Mouse (Mus musculus): ENCODE results near the gene Leap2. TPM values are rescaled to one million over a fixed set of nuclear protein-coding genes. Genes with fewer than 3 reads are reported as not detected.
"Not testable (repeated sequence)": the region's sequence is repeated elsewhere in the genome, so short reads cannot be mapped to it uniquely, and the experiment has no call there.

Gene Leap2
- total RNA-seq, 1 experiment from 2014 or later, result not detected

DNA sequence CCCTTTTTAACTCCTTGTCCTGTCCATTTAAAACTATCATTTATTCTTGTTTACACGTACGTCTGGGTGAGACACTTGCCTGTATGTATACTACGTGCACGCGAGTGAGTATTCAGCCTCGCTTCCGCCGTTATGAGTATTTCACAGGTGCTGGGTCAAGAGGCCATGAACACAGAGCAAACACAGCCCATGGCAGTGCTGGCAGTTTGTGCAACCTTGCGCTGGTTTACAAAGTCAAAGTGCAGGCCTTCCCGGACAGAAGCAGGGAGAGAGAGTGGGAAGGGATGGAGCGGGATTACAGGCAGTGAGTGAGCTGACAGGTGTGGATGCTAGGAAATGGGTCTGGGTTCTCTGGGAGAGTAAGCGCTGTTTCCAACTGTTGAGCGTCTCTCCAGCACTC, 23.2 kb upstream of the Leap2 start:
- no peak for ATAC-seq (replicated peaks; ENCODE audit: insufficient number of reproducible peaks, low FRiP score, low TSS enrichment, poor library complexity, severe bottlenecking)

DNA sequence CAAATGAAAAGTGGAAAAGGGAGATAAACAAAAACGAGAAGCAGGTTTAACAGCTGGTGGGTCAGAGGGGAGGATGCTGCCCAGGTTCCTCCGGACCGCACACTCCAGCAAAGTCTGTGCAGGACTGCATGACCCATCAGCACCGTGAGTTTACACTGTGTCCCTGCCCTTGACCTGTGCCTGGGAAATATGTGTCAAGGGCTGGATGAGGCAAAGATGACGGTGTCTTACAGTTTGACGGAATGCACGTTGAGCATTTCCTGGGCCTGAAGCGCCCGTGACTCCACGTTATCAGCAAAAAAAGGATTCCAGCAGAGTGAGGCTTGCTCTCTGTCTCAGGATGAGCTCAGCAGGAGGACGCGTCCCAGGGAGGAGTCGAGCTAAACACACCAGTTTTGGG, 22.6 kb upstream of the Leap2 start:
- no peak for ATAC-seq (replicated peaks; ENCODE audit: insufficient number of reproducible peaks, low FRiP score, low TSS enrichment, poor library complexity, severe bottlenecking)

DNA sequence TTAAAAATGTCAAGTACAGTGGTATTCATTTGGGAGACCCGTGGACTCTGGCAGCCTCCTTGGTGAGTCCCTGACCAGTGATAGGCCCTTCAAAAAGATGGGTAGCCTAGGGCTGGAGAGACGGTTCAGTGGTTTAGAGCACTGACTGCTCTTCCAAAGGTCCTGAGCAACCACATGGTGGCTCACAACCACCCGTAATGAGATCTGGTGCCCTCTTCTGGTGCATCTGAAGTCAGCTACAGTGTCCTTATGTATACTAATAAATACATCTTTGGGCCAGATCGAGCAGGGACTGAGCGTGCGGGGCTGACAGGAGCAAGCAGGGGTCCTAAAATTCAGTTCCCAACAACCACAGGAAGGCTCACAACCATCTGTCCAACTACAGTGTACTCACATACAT, 20.9 kb upstream of the Leap2 start:
- ATAC-seq (replicated peaks; ENCODE audit: insufficient number of reproducible peaks, low FRiP score, low TSS enrichment, poor library complexity, severe bottlenecking), result no peak

DNA sequence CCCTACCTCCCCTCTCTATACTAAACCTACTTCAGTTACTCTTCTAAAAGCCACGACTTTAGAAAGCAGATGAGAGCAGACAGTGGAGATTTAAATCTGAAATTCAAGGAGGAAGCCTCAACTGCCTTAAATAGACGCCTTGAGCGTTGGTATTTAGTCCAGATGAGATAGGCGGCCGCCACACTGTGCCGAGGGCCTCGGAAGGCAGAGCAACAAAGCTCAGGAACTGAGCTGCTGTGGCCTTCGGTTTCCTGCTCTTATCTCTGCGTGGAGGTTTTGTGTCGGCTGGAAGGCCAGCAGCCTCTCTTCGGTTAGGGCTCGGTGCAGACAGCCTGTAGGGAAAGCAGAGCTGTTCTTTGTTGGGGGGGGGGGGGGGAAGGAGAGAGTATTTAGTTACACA, 19.0 kb upstream of the Leap2 start:
- no peak for ATAC-seq (replicated peaks; ENCODE audit: insufficient number of reproducible peaks, low FRiP score, low TSS enrichment, poor library complexity, severe bottlenecking)

DNA sequence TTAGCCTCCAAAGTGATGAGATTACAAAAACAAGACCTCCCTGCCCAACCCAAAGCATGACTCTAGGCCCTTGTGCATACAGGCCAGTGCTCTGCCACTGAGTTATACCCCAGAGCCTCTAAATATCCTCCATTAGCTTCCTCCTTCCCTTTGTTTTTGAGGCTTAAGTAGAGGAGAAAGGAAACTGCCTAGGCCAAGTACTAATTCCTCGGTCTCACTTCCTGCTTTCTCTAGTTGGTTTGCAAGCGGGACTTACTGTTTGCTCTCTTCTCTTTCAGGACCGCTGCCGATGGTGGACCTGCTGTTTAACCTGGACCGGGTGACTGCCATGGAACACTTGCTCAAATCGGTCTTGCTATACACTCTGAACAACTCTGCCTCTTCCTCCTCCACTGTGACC, 13.4 kb upstream of the Leap2 start:
- ATAC-seq (replicated peaks; ENCODE audit: insufficient number of reproducible peaks, low FRiP score, low TSS enrichment, poor library complexity, severe bottlenecking), result no peak

DNA sequence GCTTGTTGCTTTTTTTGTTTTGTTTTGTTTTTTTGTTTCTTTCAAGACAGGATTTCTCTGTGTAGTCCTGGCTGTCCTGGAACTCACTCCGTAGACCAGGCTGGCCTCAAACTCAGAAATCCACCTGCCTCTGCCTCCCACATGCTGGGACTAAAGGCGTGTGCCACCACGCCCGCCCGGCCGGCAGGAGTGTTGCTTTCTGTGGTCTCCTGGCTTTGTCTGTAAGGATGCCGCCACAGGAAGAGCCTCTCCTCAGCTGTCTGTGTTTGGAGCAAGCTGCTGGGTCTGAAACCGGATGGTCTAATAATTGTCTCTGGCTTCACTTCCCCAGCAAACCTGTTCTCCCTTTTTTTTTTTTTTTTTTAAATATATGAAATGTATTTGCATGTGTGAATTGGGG, 12.5 kb upstream of the Leap2 start:
- no peak for ATAC-seq (replicated peaks; ENCODE audit: insufficient number of reproducible peaks, low FRiP score, low TSS enrichment, poor library complexity, severe bottlenecking)

DNA sequence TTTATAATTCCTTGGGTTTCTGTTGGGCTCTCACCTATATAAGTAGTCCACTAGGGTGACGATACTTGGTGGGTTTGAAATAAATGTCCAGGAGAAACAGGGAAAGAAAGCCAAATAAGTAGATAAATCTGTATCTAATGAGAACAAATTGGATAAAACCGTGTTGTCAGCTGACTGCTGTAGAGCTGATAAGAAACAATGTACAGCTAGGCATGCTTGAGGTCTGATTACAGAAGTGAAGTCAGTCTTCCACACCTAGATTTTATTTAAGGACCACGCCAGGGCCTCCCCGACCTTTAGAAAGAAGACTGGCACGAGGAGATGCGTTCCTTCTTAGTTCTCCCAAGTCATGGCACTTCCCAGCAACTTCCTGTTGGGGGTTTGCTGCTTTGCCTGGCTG, 10.1 kb upstream of the Leap2 start:
- ATAC-seq (replicated peaks; ENCODE audit: insufficient number of reproducible peaks, low FRiP score, low TSS enrichment, poor library complexity, severe bottlenecking), result no peak

DNA sequence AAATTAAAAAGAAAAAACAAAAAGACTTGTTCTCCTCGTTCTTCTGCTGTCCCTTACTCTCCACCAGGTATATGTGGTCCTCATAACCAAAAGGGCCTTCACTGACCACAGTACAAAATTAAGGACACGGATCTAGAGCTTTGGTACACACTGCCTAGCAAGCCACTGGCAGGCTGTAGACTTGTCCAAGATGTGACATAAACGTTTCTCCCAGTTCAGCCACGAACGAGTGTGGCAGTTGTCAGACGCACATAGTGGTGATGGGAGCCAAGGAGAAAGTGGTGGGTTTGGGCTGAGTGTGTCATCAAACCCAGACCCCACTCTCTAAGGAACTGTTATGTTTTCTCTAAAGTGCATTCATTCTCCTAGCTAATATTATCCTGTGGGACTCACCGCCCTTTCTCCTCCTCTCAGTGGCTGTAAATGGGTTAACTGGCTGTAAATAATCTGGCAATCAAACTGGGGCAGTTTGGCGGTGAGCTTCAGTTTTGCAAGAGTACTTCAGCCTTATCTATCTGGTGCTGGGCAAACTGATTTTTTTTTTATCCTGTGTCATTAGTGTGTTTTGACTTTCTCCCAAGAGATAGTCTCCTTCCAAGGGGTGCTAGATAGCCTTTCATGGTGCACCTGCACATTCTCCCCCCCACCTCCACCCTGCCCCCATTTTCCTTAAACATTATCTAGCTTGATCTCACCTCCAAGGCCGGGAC, 8.5 kb upstream of the Leap2 start:
- ATAC-seq (replicated peaks; ENCODE audit: insufficient number of reproducible peaks, low FRiP score, low TSS enrichment, poor library complexity, severe bottlenecking), result no peak

DNA sequence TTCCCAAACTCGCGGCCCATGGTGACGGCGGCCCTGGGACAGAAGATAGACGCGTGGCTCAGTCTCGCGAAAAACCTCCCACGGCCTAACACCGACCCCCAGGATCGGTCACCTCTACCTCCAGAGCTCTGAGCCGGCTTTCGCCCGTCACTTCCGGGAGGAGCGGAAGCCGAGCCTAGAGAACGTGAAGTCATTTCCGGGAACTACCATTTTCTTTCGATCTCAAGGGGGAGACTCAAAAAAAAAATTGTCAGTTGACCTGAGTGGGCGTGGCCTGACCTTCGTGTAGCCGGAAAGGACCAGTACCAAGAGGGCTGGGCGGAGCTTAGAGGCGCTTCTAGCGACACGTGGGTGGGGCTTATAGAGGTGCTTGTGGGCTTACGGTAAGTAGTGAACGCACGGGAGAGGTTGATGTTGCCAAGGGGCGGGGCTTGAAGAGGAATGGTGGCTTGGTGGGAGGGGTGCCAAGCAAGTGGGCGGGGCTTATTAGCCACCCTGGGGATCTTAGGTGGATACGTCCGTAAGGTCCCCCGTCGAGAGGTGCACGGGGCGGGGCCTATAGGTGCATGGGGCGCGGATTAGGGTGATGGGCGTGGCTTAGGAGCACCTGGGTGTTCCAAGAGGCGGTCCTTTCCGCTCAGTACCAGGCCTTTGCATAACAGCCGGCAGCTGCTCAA, 7.8 kb upstream of the Leap2 start, which contains the start of the genes Uqcrq and Gdf9:
Gene Uqcrq, minus strand, starts transcription at position 162 of the 677 bp plus-strand sequence.
Gene Gdf9, plus strand, starts transcription at position 354 of the 677 bp plus-strand sequence.
- ATAC-seq (replicated peaks; ENCODE audit: insufficient number of reproducible peaks, low FRiP score, low TSS enrichment, poor library complexity, severe bottlenecking), result peak; percentile 93

DNA sequence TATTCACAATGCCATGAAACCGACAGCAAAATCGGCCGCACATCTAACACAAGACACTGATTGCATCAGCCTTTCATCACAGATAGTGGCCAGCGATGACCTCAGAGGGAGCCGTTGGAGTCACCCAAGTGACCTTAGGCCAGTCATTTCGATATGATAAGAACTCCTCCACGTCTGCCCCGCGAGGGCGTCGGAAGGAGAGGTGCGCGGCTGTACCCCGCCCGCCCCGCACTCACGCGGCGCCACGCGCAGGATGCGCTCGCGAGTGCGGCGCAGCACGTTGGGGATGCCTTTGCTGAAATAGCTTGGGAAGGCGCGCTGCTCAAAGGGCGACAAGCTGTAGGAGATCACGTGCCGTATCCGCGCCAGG, 7.3 kb upstream of the Leap2 start:
- ATAC-seq (replicated peaks; ENCODE audit: insufficient number of reproducible peaks, low FRiP score, low TSS enrichment, poor library complexity, severe bottlenecking), result peak; percentile 4; the same call in 1 of the 2 replicates

DNA sequence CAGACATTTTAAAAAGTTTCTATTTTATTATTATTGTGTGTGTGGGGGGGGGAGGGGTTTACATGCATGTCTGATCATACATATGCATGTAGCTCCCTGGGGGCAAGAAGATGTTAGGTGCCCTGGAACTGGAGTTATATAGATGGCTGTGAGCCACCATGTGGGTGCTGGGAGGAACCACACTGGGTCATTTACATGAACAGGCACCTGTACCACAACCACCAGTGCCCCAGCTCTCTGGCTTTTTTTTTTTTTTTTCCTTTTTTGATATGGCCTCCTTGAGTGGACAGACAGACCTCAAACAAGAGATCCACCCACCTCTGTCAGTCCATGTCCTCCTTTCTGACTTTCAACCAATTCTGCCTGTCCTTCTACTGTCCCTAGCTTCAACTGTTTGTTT, 6.2 kb upstream of the Leap2 start:
- no peak for ATAC-seq (replicated peaks; ENCODE audit: insufficient number of reproducible peaks, low FRiP score, low TSS enrichment, poor library complexity, severe bottlenecking)

DNA sequence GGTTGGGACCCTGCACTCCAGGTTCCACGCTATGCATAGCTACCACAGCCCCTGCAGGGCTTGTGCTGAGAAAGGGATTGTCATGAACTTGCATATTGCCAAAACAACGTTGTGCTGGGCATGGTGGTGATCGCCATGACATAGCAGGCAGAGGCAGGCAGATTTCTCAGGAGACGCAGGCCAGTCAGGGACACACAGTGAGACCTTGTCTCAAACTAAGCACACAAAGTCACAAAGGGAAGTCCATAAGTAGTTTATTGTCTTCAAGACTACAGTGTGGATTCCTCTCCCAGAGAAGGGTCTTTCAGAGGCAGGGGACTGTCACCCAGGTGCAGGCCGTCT, 5.7 kb upstream of the Leap2 start:
- ATAC-seq (replicated peaks; ENCODE audit: insufficient number of reproducible peaks, low FRiP score, low TSS enrichment, poor library complexity, severe bottlenecking), result no peak

DNA sequence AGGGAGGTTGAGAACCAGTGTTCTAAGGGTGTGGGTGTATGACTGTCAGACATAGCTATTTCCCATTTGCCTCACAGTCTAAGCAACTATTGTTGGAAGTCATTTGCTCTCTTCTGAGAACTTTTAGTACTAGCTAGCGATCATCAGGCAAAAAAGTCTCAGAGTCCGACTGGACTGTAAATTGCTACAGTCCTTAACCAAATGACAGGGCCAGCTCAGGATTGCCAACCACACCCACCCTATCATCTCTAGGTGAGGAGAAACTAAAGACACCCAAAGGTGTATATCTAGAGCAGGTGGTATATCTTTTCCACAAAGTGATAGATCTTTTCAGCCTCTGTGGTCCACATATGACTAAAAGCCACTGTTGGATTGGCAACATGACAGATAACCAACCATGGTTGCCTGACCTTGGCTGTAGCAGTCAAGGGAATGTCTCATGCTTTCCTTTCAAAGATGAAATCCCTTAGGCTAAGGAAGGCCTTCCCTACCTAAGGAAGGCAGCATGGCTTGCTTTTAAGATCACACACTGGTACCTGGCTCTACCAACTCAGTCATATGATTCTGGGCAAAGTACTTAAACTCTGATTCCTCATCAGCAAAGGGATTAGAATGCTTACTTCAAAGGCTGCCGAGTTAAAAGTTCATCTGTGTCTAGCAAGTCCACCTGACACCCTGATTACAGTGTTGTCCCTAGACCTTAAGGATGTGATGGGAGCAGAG, 5.2 kb upstream of the Leap2 start:
- no peak for ATAC-seq (replicated peaks; ENCODE audit: insufficient number of reproducible peaks, low FRiP score, low TSS enrichment, poor library complexity, severe bottlenecking)

DNA sequence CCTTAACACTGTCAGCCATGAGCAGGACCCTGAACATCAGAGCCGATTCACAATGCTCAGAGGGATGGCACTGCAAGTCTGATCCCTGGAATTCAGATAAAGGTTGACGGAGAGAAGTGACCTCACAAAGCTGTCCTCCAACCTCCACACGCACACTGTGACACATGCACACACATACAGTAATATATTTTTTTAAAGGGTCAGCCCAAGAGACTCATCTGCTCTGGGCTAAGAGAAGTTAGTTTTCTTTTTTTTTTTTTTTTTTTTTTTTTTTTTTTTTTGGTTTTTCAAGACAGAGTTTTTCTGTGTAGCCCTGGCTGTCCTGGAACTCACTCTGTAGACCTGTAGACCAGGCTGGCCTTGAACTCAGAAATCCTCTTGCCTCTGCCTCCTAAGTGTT, 3.9 kb upstream of the Leap2 start:
- ATAC-seq (replicated peaks; ENCODE audit: insufficient number of reproducible peaks, low FRiP score, low TSS enrichment, poor library complexity, severe bottlenecking), result not testable (repeated sequence)

DNA sequence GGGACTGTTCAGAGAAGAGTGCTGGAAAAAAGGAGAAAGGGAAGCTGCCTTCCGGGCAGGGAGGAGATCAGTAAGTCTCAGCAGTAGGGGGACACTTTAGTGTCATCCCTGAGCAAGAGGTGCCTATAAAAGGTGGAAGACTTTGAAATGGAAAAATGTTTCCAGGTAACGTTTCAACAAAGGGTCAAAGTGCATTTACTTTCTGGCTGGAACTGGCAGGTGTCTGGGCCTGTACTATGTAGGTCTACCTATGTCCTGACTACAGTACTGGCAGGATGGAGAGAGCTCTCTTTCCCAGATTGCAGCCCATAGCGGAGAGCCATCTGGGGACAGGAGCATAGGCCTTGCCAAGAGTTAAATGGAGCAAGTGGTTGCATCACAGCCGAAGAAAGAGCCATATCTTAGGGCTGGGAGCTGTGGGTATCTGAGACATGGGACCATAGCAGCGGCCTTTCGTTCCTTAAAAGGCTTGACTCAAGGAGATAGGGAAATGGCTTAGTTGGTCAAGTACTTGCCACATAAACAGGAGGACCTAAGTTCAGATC, 2.8 kb upstream of the Leap2 start:
- ATAC-seq (replicated peaks; ENCODE audit: insufficient number of reproducible peaks, low FRiP score, low TSS enrichment, poor library complexity, severe bottlenecking), result no peak

DNA sequence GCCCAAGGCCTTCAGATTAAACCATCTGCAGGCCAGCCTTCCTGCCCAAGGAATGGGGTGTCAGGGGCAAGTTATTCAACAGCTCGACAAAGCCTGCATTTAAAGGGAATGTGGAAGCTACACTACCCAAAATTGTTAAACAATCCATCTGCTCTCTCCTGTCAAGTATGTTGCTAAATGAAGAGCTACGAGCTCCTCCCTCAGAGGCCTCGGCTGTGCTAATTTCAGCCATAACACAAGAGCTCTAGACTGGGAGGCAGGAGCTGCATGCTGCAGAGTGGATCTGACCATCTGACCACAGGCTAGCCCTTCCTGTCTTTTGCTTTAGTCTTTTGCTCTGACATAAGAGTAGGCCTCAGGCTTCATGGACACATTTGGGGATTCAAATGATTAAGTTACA, 2.3 kb upstream of the Leap2 start:
- no peak for ATAC-seq (replicated peaks; ENCODE audit: insufficient number of reproducible peaks, low FRiP score, low TSS enrichment, poor library complexity, severe bottlenecking)

DNA sequence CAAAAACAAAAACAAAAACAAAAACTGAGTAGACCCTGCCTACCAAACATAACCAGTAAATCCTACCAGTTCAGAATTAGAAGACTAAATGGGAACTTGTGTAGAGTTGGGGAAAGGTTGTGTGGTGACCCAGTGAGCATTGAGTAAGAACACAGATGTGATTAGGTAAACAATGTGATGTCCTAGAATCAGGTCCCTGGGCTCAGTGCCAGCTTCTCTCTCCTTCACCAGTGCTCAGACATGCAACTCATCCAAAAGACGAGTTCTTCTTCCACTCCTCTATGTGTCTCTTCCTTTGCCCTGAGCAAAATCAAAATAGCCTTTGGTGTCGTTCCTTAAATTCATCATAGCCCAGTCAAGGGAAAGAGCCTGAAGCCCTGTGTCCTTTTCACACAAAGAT, 1.9 kb upstream of the Leap2 start:
- ATAC-seq (replicated peaks; ENCODE audit: insufficient number of reproducible peaks, low FRiP score, low TSS enrichment, poor library complexity, severe bottlenecking), result no peak

DNA sequence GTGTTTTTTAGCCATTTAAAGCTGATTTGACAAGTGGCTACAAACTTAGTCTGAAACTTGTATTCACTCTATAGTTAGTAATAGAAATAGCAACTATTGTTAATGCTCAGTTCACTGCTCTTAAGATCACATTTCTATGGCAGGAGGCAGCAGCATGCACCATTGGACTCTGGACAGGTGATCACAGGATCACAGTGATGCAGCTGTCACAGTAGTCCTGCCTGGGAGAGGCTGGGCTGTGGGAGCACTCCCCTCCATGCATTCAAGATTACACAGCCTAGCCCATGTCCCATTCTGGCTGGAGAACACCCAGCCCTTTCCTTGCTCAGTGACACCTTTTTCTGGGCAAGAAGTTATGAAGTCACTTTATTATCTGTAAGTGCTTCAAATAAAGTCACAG, 4.9 kb downstream of the Leap2 start:
- no peak for ATAC-seq (replicated peaks; ENCODE audit: insufficient number of reproducible peaks, low FRiP score, low TSS enrichment, poor library complexity, severe bottlenecking)

DNA sequence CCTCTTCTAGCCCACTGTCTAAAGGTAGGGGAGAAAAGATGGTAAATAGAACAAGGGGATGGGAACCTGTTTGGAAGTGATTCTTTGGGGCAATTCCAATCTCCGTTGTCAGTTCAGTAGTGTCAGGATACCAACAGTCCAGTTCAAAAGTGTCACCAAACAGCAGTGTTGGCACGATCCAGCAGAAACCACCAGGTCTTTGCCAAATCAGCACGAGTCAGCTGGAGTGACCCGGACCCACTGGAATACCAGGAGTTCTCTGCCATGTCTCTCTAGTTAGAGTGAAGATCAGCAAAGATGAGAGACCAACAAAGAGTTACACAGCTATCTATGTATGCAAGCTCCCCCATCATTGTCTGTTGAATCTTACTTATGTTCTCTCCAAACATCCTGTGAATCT, 9.1 kb downstream of the Leap2 start:
- ATAC-seq (replicated peaks; ENCODE audit: insufficient number of reproducible peaks, low FRiP score, low TSS enrichment, poor library complexity, severe bottlenecking), result no peak

DNA sequence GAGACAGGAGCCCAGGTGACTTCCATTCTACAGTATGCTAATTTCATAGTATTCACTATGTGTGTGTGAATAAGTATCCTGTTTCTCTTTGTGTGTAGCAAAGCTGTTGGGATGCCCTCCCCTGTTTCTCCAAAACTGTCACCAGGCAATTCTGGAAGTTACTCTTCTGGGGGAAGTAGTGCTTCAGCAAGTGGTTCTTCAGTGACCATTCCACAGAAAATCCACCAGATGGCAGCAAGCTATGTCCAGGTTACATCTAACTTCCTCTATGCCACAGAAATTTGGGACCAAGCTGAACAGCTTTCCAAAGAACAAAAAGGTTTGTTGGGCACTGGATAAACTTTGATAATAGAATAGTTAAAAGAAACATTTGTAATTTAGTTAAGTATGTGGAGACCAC, 11.2 kb downstream of the Leap2 start:
- 0 out of 2 replicates have a peak, but pooled peaks have one; percentile 47 for ATAC-seq (replicated peaks; ENCODE audit: insufficient number of reproducible peaks, low FRiP score, low TSS enrichment, poor library complexity, severe bottlenecking)
